Mouse (Mus musculus): ENCODE measurements around the gene Ncbp1. TPM values are rescaled to one million over a fixed set of nuclear protein-coding genes. Genes with fewer than 3 reads are reported as not detected.

The Ncbp1 gene
- polyA plus RNA-seq, 1 experiment from 2014 or later = 143 TPM

GRCm38 (mm10) chr4:46099132-46099531 is 39.3 kb upstream of the Ncbp1 start:
- Histone ChIP-seq H3K9ac (replicated peaks; ENCODE audit: low read length) (no peak overlapping the region), H3K9me3 (replicated peaks; ENCODE audit: control insufficient read depth, low read length) (no peaks in the 10 kb centered on the region), H3K4me2 (ENCODE audit: low read depth, low read length) (no peak overlapping the region), H3K4me1 (ENCODE audit: control insufficient read depth, insufficient read depth, low read length) (no peaks in the 10 kb centered on the region; the same call in 1 of the 2 replicates), H3K36me3 (replicated peaks; ENCODE audit: control insufficient read depth, insufficient read depth, low read depth, low read length) (no peaks in the 10 kb centered on the region), H3K4me3 (ENCODE audit: low read depth, low read length) (no peak overlapping the region), H3K27ac (replicated peaks; ENCODE audit: low read depth, low read length) (no peak overlapping the region), H3K27me3 (ENCODE audit: control insufficient read depth, insufficient read depth, low read length) (no peaks in the 10 kb centered on the region; the same call in 1 of the 2 replicates)
- ATAC-seq (replicated peaks; ENCODE audit: insufficient number of reproducible peaks, low FRiP score, low TSS enrichment, low read depth) (no peak), DNase-seq (ENCODE audit: low spot score) (no peak)
- WGBS = 79% methylated on average over 9 of the region's 9 CpGs

- Histone ChIP-seq H3K27ac (replicated peaks; ENCODE audit: low read depth, low read length) (0 out of 2 replicates have a peak overlapping the region, but pooled peaks have one; percentile 32), H3K4me3 (ENCODE audit: low read depth, low read length) (no peak overlapping the region), H3K4me2 (ENCODE audit: low read depth, low read length) (no peak overlapping the region), H3K9me3 (replicated peaks; ENCODE audit: control insufficient read depth, low read length) (no peaks in the 10 kb centered on the region), H3K36me3 (replicated peaks; ENCODE audit: control insufficient read depth, insufficient read depth, low read depth, low read length) (no peaks in the 10 kb centered on the region), H3K4me1 (ENCODE audit: control insufficient read depth, insufficient read depth, low read length) (no peaks in the 10 kb centered on the region; the same call in 1 of the 2 replicates), H3K27me3 (ENCODE audit: control insufficient read depth, insufficient read depth, low read length) (no peaks in the 10 kb centered on the region), H3K9ac (replicated peaks; ENCODE audit: low read length) (no peak overlapping the region)
- 78% methylated on average over 7 of the region's 7 CpGs for WGBS
- ATAC-seq (replicated peaks; ENCODE audit: insufficient number of reproducible peaks, low FRiP score, low TSS enrichment, low read depth) = no peak
- no peak for DNase-seq (ENCODE audit: low spot score)
Observed at GRCm38 (mm10) chr4:46100539-46100938, 37.9 kb upstream of the Ncbp1 start.

GRCm38 (mm10) chr4:46101211-46101711 is 37.2 kb upstream of the Ncbp1 start:
- 29% methylated on average over 14 of the region's 14 CpGs for WGBS
- no peaks in the 10 kb centered on the region; the same call in 1 of the 2 replicates for H3K4me1 ChIP-seq (ENCODE audit: control insufficient read depth, insufficient read depth, low read length)
- no peaks in the 10 kb centered on the region for H3K27me3 ChIP-seq (ENCODE audit: control insufficient read depth, insufficient read depth, low read length)
- no peak overlapping the region for H3K27ac ChIP-seq (replicated peaks; ENCODE audit: low read depth, low read length)
- H3K9ac ChIP-seq (replicated peaks; ENCODE audit: low read length) = no peak overlapping the region
- H3K4me3 ChIP-seq (ENCODE audit: low read depth, low read length) = no peak overlapping the region
- H3K36me3 ChIP-seq (replicated peaks; ENCODE audit: control insufficient read depth, insufficient read depth, low read depth, low read length) = no peaks in the 10 kb centered on the region
- H3K4me2 ChIP-seq (ENCODE audit: low read depth, low read length) = no peak overlapping the region
- no peaks in the 10 kb centered on the region for H3K9me3 ChIP-seq (replicated peaks; ENCODE audit: control insufficient read depth, low read length)
- ATAC-seq (replicated peaks; ENCODE audit: insufficient number of reproducible peaks, low FRiP score, low TSS enrichment, low read depth) (peak; percentile 54; the same call in 1 of the 2 replicates), DNase-seq (ENCODE audit: low spot score) (peak; percentile 38)

- no peaks in the 10 kb centered on the region for H3K27me3 ChIP-seq (ENCODE audit: control insufficient read depth, insufficient read depth, low read length)
- H3K4me2 ChIP-seq (ENCODE audit: low read depth, low read length) = no peak overlapping the region
- no peak for DNase-seq (ENCODE audit: low spot score)
- no peaks in the 10 kb centered on the region for H3K36me3 ChIP-seq (replicated peaks; ENCODE audit: control insufficient read depth, insufficient read depth, low read depth, low read length)
- H3K4me3 ChIP-seq (ENCODE audit: low read depth, low read length) = no peak overlapping the region
- no peaks in the 10 kb centered on the region; the same call in 1 of the 2 replicates for H3K4me1 ChIP-seq (ENCODE audit: control insufficient read depth, insufficient read depth, low read length)
- H3K9me3 ChIP-seq (replicated peaks; ENCODE audit: control insufficient read depth, low read length) = no peaks in the 10 kb centered on the region
- WGBS = 92% methylated on average over 10 of the region's 10 CpGs
- H3K9ac ChIP-seq (replicated peaks; ENCODE audit: low read length) = no peak overlapping the region
- ATAC-seq (replicated peaks; ENCODE audit: insufficient number of reproducible peaks, low FRiP score, low TSS enrichment, low read depth) = no peak
- H3K27ac ChIP-seq (replicated peaks; ENCODE audit: low read depth, low read length) = no peak overlapping the region
Observed at GRCm38 (mm10) chr4:46102078-46102769, 36.2 kb upstream of the Ncbp1 start.

GRCm38 (mm10) chr4:46110084-46110483 is 28.3 kb upstream of the Ncbp1 start:
- H3K36me3 ChIP-seq (replicated peaks; ENCODE audit: control insufficient read depth, insufficient read depth, low read depth, low read length) = no peaks in the 10 kb centered on the region; the same call in none of the 2 replicates
- no peaks in the 10 kb centered on the region for H3K9me3 ChIP-seq (replicated peaks; ENCODE audit: control insufficient read depth, low read length)
- DNase-seq (ENCODE audit: low spot score) = no peak
- no peak overlapping the region for H3K27ac ChIP-seq (replicated peaks; ENCODE audit: low read depth, low read length)
- H3K4me2 ChIP-seq (ENCODE audit: low read depth, low read length) = no peak overlapping the region
- H3K4me1 ChIP-seq (ENCODE audit: control insufficient read depth, insufficient read depth, low read length) = no peaks in the 10 kb centered on the region
- no peak overlapping the region for H3K9ac ChIP-seq (replicated peaks; ENCODE audit: low read length)
- H3K4me3 ChIP-seq (ENCODE audit: low read depth, low read length) = no peak overlapping the region
- WGBS = 90% methylated on average over 8 of the region's 8 CpGs
- no peak for ATAC-seq (replicated peaks; ENCODE audit: insufficient number of reproducible peaks, low FRiP score, low TSS enrichment, low read depth)
- no peaks in the 10 kb centered on the region for H3K27me3 ChIP-seq (ENCODE audit: control insufficient read depth, insufficient read depth, low read length)

GRCm38 (mm10) chr4:46111361-46111760 is 27.1 kb upstream of the Ncbp1 start:
- Histone ChIP-seq H3K27ac (replicated peaks; ENCODE audit: low read depth, low read length) (no peak overlapping the region), H3K4me1 (ENCODE audit: control insufficient read depth, insufficient read depth, low read length) (no peaks in the 10 kb centered on the region), H3K4me2 (ENCODE audit: low read depth, low read length) (no peak overlapping the region), H3K9me3 (replicated peaks; ENCODE audit: control insufficient read depth, low read length) (no peaks in the 10 kb centered on the region), H3K9ac (replicated peaks; ENCODE audit: low read length) (no peak overlapping the region), H3K36me3 (replicated peaks; ENCODE audit: control insufficient read depth, insufficient read depth, low read depth, low read length) (peaks cover 2% of the 10 kb centered on the region), H3K4me3 (ENCODE audit: low read depth, low read length) (no peak overlapping the region), H3K27me3 (ENCODE audit: control insufficient read depth, insufficient read depth, low read length) (no peaks in the 10 kb centered on the region)
- DNase-seq (ENCODE audit: low spot score) (no peak), ATAC-seq (replicated peaks; ENCODE audit: insufficient number of reproducible peaks, low FRiP score, low TSS enrichment, low read depth) (no peak)
- 66% methylated on average over 3 of the region's 3 CpGs for WGBS

- DNase-seq (ENCODE audit: low spot score) (no peak), ATAC-seq (replicated peaks; ENCODE audit: insufficient number of reproducible peaks, low FRiP score, low TSS enrichment, low read depth) (no peak)
- WGBS = 79% methylated on average over 1 of the region's 1 CpGs
- H3K4me2 ChIP-seq (ENCODE audit: low read depth, low read length) = no peak overlapping the region
- H3K9me3 ChIP-seq (replicated peaks; ENCODE audit: control insufficient read depth, low read length) = no peaks in the 10 kb centered on the region
- no peaks in the 10 kb centered on the region for H3K27me3 ChIP-seq (ENCODE audit: control insufficient read depth, insufficient read depth, low read length)
- H3K4me3 ChIP-seq (ENCODE audit: low read depth, low read length) = no peak overlapping the region
- H3K27ac ChIP-seq (replicated peaks; ENCODE audit: low read depth, low read length) = no peak overlapping the region
- H3K4me1 ChIP-seq (ENCODE audit: control insufficient read depth, insufficient read depth, low read length) = no peaks in the 10 kb centered on the region
- H3K36me3 ChIP-seq (replicated peaks; ENCODE audit: control insufficient read depth, insufficient read depth, low read depth, low read length) = peaks cover 20% of the 10 kb centered on the region
- H3K9ac ChIP-seq (replicated peaks; ENCODE audit: low read length) = no peak overlapping the region
Observed at GRCm38 (mm10) chr4:46115308-46115707, 23.1 kb upstream of the Ncbp1 start.

GRCm38 (mm10) chr4:46116544-46117175 is 21.8 kb upstream of the Ncbp1 start:
- Histone ChIP-seq H3K9me3 (replicated peaks; ENCODE audit: control insufficient read depth, low read length) (no peaks in the 10 kb centered on the region), H3K36me3 (replicated peaks; ENCODE audit: control insufficient read depth, insufficient read depth, low read depth, low read length) (peaks cover 20% of the 10 kb centered on the region), H3K9ac (replicated peaks; ENCODE audit: low read length) (no peak overlapping the region), H3K4me2 (ENCODE audit: low read depth, low read length) (no peak overlapping the region), H3K27ac (replicated peaks; ENCODE audit: low read depth, low read length) (no peak overlapping the region), H3K4me3 (ENCODE audit: low read depth, low read length) (no peak overlapping the region), H3K4me1 (ENCODE audit: control insufficient read depth, insufficient read depth, low read length) (no peaks in the 10 kb centered on the region), H3K27me3 (ENCODE audit: control insufficient read depth, insufficient read depth, low read length) (no peaks in the 10 kb centered on the region)
- no peak for DNase-seq (ENCODE audit: low spot score)
- ATAC-seq (replicated peaks; ENCODE audit: insufficient number of reproducible peaks, low FRiP score, low TSS enrichment, low read depth) = no peak
- WGBS = 84% methylated on average over 10 of the region's 10 CpGs
